Mouse (Mus musculus) forebrain, postnatal 0 days (tissue): ENCODE data around the gene Zfpm1. TPM values are rescaled to one million over a fixed set of nuclear protein-coding genes. Genes with fewer than 3 reads are reported as not detected.

ENCODE experiments used
- ATAC-seq: fragments of 200-750 bp; cut with Nextera tagmentation; 2 replicates; pipeline ENCODE4 v1.8.0; 2017; ENCODE audit warnings: mild to moderate bottlenecking, moderate library complexity
- DNase-seq: peaks from one replicate; pipeline ENCODE4 v3.0.0-alpha.2; 2015
- H3K27ac ChIP-seq: fragments of 300-500 bp; sonication (generic); 2 replicates; pipeline ENCODE4 v1.5.1; 2014; ENCODE audit warnings: low read depth, mild to moderate bottlenecking, antibody characterized with exemption, low read length, moderate library complexity, mixed read lengths
- H3K27me3 ChIP-seq: fragments of 300-500 bp; sonication (generic); 2 replicates; pipeline ENCODE4 v1.6.1; 2014; ENCODE audit warnings: mild to moderate bottlenecking, low read length, mixed read lengths; ENCODE audit not compliant: insufficient read depth
- H3K36me3 ChIP-seq: fragments of 300-500 bp; sonication (generic); 2 replicates; pipeline ENCODE4 v1.6.1; 2014; ENCODE audit warnings: mild to moderate bottlenecking, moderate library complexity; ENCODE audit not compliant: insufficient read depth
- H3K4me1 ChIP-seq: fragments of 300-500 bp; sonication (generic); 2 replicates; pipeline ENCODE4 v1.6.1; 2014; ENCODE audit warnings: antibody characterized with exemption; ENCODE audit not compliant: insufficient read depth
- H3K4me2 ChIP-seq: fragments of 300-500 bp; sonication (generic); 2 replicates; pipeline ENCODE4 v1.6.1; 2014; ENCODE audit warnings: low read depth, mild to moderate bottlenecking, moderate library complexity
- H3K4me3 ChIP-seq: fragments of 300-500 bp; sonication (generic); 2 replicates; pipeline ENCODE4 v1.5.1; 2014; ENCODE audit warnings: low read depth, low read length, mixed read lengths
- H3K9ac ChIP-seq: fragments of 300-500 bp; sonication (generic); 2 replicates; pipeline ENCODE4 v1.6.1; 2014; ENCODE audit warnings: mild to moderate bottlenecking
- H3K9me3 ChIP-seq: fragments of 300-500 bp; sonication (generic); 2 replicates; pipeline ENCODE4 v1.6.1; 2016; ENCODE audit warnings: low read length
- CTCF ChIP-seq: sonication (generic); IDR thresholded peaks from 2 replicates; pipeline ENCODE4 v1.5.1; 2016; ENCODE audit warnings: antibody characterized with exemption, control low read depth, low read depth
- WGBS: fragments of 180-500 bp; shearing (Covaris S2); extraction: QIAGEN DNeasy Blood & Tissue Kit; methylation state at CpG from one replicate; pipeline ENCODE4 v1.1.7; 2014; 5-methylcytosine and 5-hydroxymethylcytosine counted together
- polyA plus RNA-seq: library from polyadenylated mRNA; unstranded; fragments of >200 nt; fragmentation: Nextera tagmentation; extraction: Ambion mirVana; gene quantifications from 2 replicates; pipeline ENCODE4 v1.2.1, GENCODE M21; 2015
- total RNA-seq: library from RNA; depleted of rRNA; stranded (reverse); fragments of >200 nt; gene quantifications from 2 replicates; pipeline ENCODE4 v1.2.3, GENCODE M21; 2014

Gene Zfpm1
- total and polyA plus RNA-seq, 2 experiments from 2014 or later: 1.1 to 10.1 TPM

GRCm38 (mm10) chr8:122245161-122245560, 36.8 kb upstream of the Zfpm1 start:
- no peak for DNase-seq
- no peaks in the 10 kb centered on the region for H3K4me1 ChIP-seq
- H3K4me3 ChIP-seq: no peak overlapping the region
- 77% methylated on average over 6 of the region's 6 CpGs for WGBS
- H3K27me3 ChIP-seq: no peaks in the 10 kb centered on the region
- no peak for TF ChIP-seq CTCF
- no peak for ATAC-seq
- no peaks in the 10 kb centered on the region for H3K9me3 ChIP-seq
- H3K27ac ChIP-seq: no peak overlapping the region
- H3K9ac ChIP-seq: no peak overlapping the region
- no peaks in the 10 kb centered on the region for H3K36me3 ChIP-seq
- no peak overlapping the region for H3K4me2 ChIP-seq

GRCm38 (mm10) chr8:122246257-122247211, 35.4 kb upstream of the Zfpm1 start:
- Histone ChIP-seq H3K27ac (no peak overlapping the region), H3K36me3 (no peaks in the 10 kb centered on the region), H3K9me3 (no peaks in the 10 kb centered on the region), H3K4me3 (no peak overlapping the region), H3K27me3 (no peaks in the 10 kb centered on the region), H3K4me2 (no peak overlapping the region), H3K4me1 (no peaks in the 10 kb centered on the region), H3K9ac (no peak overlapping the region)
- DNase-seq (no peak), ATAC-seq (no peak)
- no peak for TF ChIP-seq CTCF
- WGBS: 43% methylated on average over 12 of the region's 12 CpGs

- DNase-seq: no peak
- Histone ChIP-seq H3K27ac (no peak overlapping the region), H3K9ac (no peak overlapping the region), H3K4me2 (no peak overlapping the region), H3K27me3 (no peaks in the 10 kb centered on the region), H3K4me3 (no peak overlapping the region), H3K9me3 (no peaks in the 10 kb centered on the region), H3K4me1 (no peaks in the 10 kb centered on the region), H3K36me3 (no peaks in the 10 kb centered on the region)
- 75% methylated on average over 1 of the region's 1 CpGs for WGBS
- TF ChIP-seq CTCF: no peak
- ATAC-seq: no peak
Measured at GRCm38 (mm10) chr8:122251739-122252138, 30.2 kb upstream of the Zfpm1 start.

GRCm38 (mm10) chr8:122252366-122252765, 29.6 kb upstream of the Zfpm1 start:
- Histone ChIP-seq H3K4me3 (no peak overlapping the region), H3K27ac (no peak overlapping the region), H3K9me3 (no peaks in the 10 kb centered on the region), H3K4me1 (no peaks in the 10 kb centered on the region), H3K36me3 (no peaks in the 10 kb centered on the region), H3K27me3 (no peaks in the 10 kb centered on the region), H3K4me2 (no peak overlapping the region), H3K9ac (no peak overlapping the region)
- TF ChIP-seq CTCF: no peak
- DNase-seq (no peak), ATAC-seq (no peak)
- 53% methylated on average over 5 of the region's 5 CpGs for WGBS

GRCm38 (mm10) chr8:122259351-122259750, 22.6 kb upstream of the Zfpm1 start:
- Histone ChIP-seq H3K4me2 (no peak overlapping the region), H3K9me3 (no peaks in the 10 kb centered on the region), H3K4me3 (no peak overlapping the region), H3K4me1 (no peaks in the 10 kb centered on the region), H3K27me3 (no peaks in the 10 kb centered on the region), H3K27ac (no peak overlapping the region), H3K9ac (no peak overlapping the region), H3K36me3 (no peaks in the 10 kb centered on the region)
- TF ChIP-seq CTCF: peak; percentile 98
- WGBS: 38% methylated on average over 2 of the region's 2 CpGs
- ATAC-seq (no peak), DNase-seq (peak; percentile 68)

GRCm38 (mm10) chr8:122260755-122261154, 21.2 kb upstream of the Zfpm1 start:
- TF ChIP-seq CTCF: no peak
- H3K4me1 ChIP-seq: no peaks in the 10 kb centered on the region
- no peak overlapping the region for H3K9ac ChIP-seq
- WGBS: 51% methylated on average over 9 of the region's 9 CpGs
- ATAC-seq (no peak), DNase-seq (no peak)
- no peaks in the 10 kb centered on the region for H3K9me3 ChIP-seq
- no peaks in the 10 kb centered on the region for H3K27me3 ChIP-seq
- no peak overlapping the region for H3K4me2 ChIP-seq
- no peak overlapping the region for H3K4me3 ChIP-seq
- no peaks in the 10 kb centered on the region for H3K36me3 ChIP-seq
- no peak overlapping the region for H3K27ac ChIP-seq

- TF ChIP-seq CTCF: no peak
- Histone ChIP-seq H3K4me1 (no peaks in the 10 kb centered on the region), H3K9ac (no peak overlapping the region), H3K36me3 (no peaks in the 10 kb centered on the region), H3K27me3 (no peaks in the 10 kb centered on the region), H3K4me3 (no peak overlapping the region), H3K9me3 (no peaks in the 10 kb centered on the region), H3K4me2 (no peak overlapping the region), H3K27ac (no peak overlapping the region)
- no peak for ATAC-seq
- WGBS: 70% methylated on average over 16 of the region's 16 CpGs
- no peak for DNase-seq
Measured at GRCm38 (mm10) chr8:122262835-122263234, 19.1 kb upstream of the Zfpm1 start.
